In genomic region chr10:52878093-52878801, GRCm38 (mm10) we compare ENCODE assay signal across 15 mouse cellular contexts.
DNase-seq lines count a peak whose midpoint lies in the region; ATAC-seq lines count a peak whose summit lies in the region.
"Had no signal": no experiment of that assay in that cellular context is flagged by ENCODE, and none has a peak within 500 bp of the region (broad histone marks: within the 10 kb centered on the region; RNA-seq: fewer than 3 reads in every experiment).

No protein-coding gene starts in this region.

- ATAC-seq in hindbrain, embryonic 11.5 days (ENCODE audit: low FRiP score) = peak; percentile 58; the same call in 1 of the 2 replicates
- peak; percentile 54; the same call in 1 of the 2 replicates for ATAC-seq in midbrain, embryonic 14.5 days (ENCODE audit: low FRiP score, low TSS enrichment)

- no peaks in the 10 kb centered on the region for H3K36me3 ChIP-seq in hindbrain, embryonic 11.5 days (ENCODE audit: control insufficient read depth, insufficient read depth, low read length)
- no peaks in the 10 kb centered on the region for H3K36me3 ChIP-seq in midbrain, embryonic 14.5 days (ENCODE audit: control insufficient read depth, insufficient read depth, low read length)
- no peaks in the 10 kb centered on the region for H3K36me3 ChIP-seq in heart, embryonic 10.5 days
- H3K36me3 ChIP-seq: limb, embryonic 12.5 days had no signal

- no peaks in the 10 kb centered on the region for H3K9me3 ChIP-seq in hindbrain, embryonic 11.5 days (ENCODE audit: control insufficient read depth, low read length)
- H3K9me3 ChIP-seq in midbrain, embryonic 14.5 days (ENCODE audit: control insufficient read depth, low read length) = no peaks in the 10 kb centered on the region
- no peaks in the 10 kb centered on the region for H3K9me3 ChIP-seq in heart, embryonic 10.5 days
- H3K9me3 ChIP-seq: limb, embryonic 12.5 days had no signal

- H3K27ac ChIP-seq in hindbrain, embryonic 11.5 days (ENCODE audit: low read depth, low read length) = peak overlapping the region; percentile 36
- 0 out of 2 replicates have a peak overlapping the region, but pooled peaks have one; percentile 46 for H3K27ac ChIP-seq in midbrain, embryonic 14.5 days (replicated peaks; ENCODE audit: low read depth, low read length)
- no peak overlapping the region for H3K27ac ChIP-seq in heart, embryonic 10.5 days
- H3K27ac ChIP-seq: limb, embryonic 12.5 days had no signal

- no peak overlapping the region for H3K4me3 ChIP-seq in hindbrain, embryonic 11.5 days (ENCODE audit: low read depth, low read length)
- no peak overlapping the region for H3K4me3 ChIP-seq in midbrain, embryonic 14.5 days (replicated peaks; ENCODE audit: low read depth, low read length)
- no peak overlapping the region for H3K4me3 ChIP-seq in heart, embryonic 10.5 days
- H3K4me3 ChIP-seq: limb, embryonic 12.5 days had no signal

- DNase-seq in retina, postnatal 1 day = peak; percentile 14
- no peak for DNase-seq in retina, embryonic 14.5 days (ENCODE audit: low spot score)
- peak; percentile 17 for DNase-seq in hindbrain, embryonic 11.5 days (ENCODE audit: low spot score)
- peak; percentile 23 for DNase-seq in midbrain, embryonic 14.5 days
- DNase-seq in ovary, adult 18-20 months (ENCODE audit: low spot score) = no peak
- no peak for DNase-seq in right cerebral cortex, adult 18-20 months
- DNase-seq in heart, embryonic 10.5 days (ENCODE audit: low spot score) = no peak
- DNase-seq in left cerebral cortex, postnatal 25 days (ENCODE audit: low spot score in 2 of 2) = no peak
- DNase-seq: B cell, adult 2 months; gastrocnemius, postnatal 36 days; kidney, adult 18-20 months; kidney, postnatal 4 days; layer of hippocampus, postnatal 36 days; right cerebral cortex, postnatal 4 days had no signal

- WGBS in hindbrain, embryonic 11.5 days = 47% methylated on average over 4 of the region's 4 CpGs
- 46% methylated on average over 4 of the region's 4 CpGs for WGBS in midbrain, embryonic 14.5 days
- WGBS in heart, embryonic 10.5 days = 60% methylated on average over 4 of the region's 4 CpGs

- H3K27me3 ChIP-seq in hindbrain, embryonic 11.5 days (ENCODE audit: control insufficient read depth, insufficient read depth, low read length) = no peaks in the 10 kb centered on the region
- no peaks in the 10 kb centered on the region for H3K27me3 ChIP-seq in midbrain, embryonic 14.5 days (ENCODE audit: control insufficient read depth, insufficient read depth, low read length)
- no peaks in the 10 kb centered on the region for H3K27me3 ChIP-seq in heart, embryonic 10.5 days (ENCODE audit: insufficient read depth, poor library complexity, severe bottlenecking)
- H3K27me3 ChIP-seq: limb, embryonic 12.5 days had no signal

- H3K4me1 ChIP-seq in hindbrain, embryonic 11.5 days (replicated peaks; ENCODE audit: control insufficient read depth, insufficient read depth, low read length) = 0 out of 2 replicates have a peak, but pooled peaks cover 2% of the 10 kb centered on the region
- H3K4me1 ChIP-seq in midbrain, embryonic 14.5 days (ENCODE audit: control insufficient read depth, insufficient read depth, low read length) = peaks cover 9% of the 10 kb centered on the region; the same call in 1 of the 2 replicates
- no peaks in the 10 kb centered on the region for H3K4me1 ChIP-seq in heart, embryonic 10.5 days
- H3K4me1 ChIP-seq: limb, embryonic 12.5 days had no signal

- no peak overlapping the region for H3K9ac ChIP-seq in hindbrain, embryonic 11.5 days (ENCODE audit: low read depth, low read length)
- H3K9ac ChIP-seq in midbrain, embryonic 14.5 days (replicated peaks; ENCODE audit: low read length) = no peak overlapping the region
- H3K9ac ChIP-seq: limb, embryonic 12.5 days had no signal

- intact Hi-C loops in left cerebral cortex, postnatal 25 days (cut with DNase I) = no loop called here

- no peak overlapping the region for H3K4me2 ChIP-seq in hindbrain, embryonic 11.5 days (replicated peaks; ENCODE audit: low read depth, low read length)
- no peak overlapping the region for H3K4me2 ChIP-seq in midbrain, embryonic 14.5 days (ENCODE audit: low read length)
- H3K4me2 ChIP-seq: limb, embryonic 12.5 days had no signal

Comparison
In these comparisons a context has a peak if more than half of its experiments do, and no peak if none do; other contexts are left out.
1. DNase-seq: peak in retina, postnatal 1 day (single experiment), hindbrain, embryonic 11.5 days (single experiment) and midbrain, embryonic 14.5 days (single experiment); none in retina, embryonic 14.5 days (single experiment), ovary, adult 18-20 months (single experiment), right cerebral cortex, adult 18-20 months (single experiment), heart, embryonic 10.5 days (single experiment) and left cerebral cortex, postnatal 25 days (0 of 2).